ENCODE assay signal across 7 mouse cellular contexts in genomic region chr17:29237267-29237771, GRCm38 (mm10). TPM values are rescaled to one million over a fixed set of nuclear protein-coding genes. Genes with fewer than 3 reads are reported as not detected.
A peak's percentile ranks its signal among the peaks of the same experiment; 100 is the strongest.
DNase-seq lines count a peak whose midpoint lies in the region; ATAC-seq and TF ChIP-seq lines count a peak whose summit lies in the region.

No protein-coding gene starts in this region.

- peak overlapping the region; percentile 59 for H3K9ac ChIP-seq in lung, embryonic 14.5 days
- peak overlapping the region; percentile 56 for H3K9ac ChIP-seq in limb, embryonic 11.5 days (ENCODE audit: low read length)

- ATAC-seq in lung, embryonic 14.5 days (ENCODE audit: insufficient read depth) = no peak
- ATAC-seq in limb, embryonic 11.5 days (ENCODE audit: insufficient number of reproducible peaks, low FRiP score, low TSS enrichment, low read depth) = no peak

- no peaks in the 10 kb centered on the region; the same call in 1 of the 2 replicates for H3K4me1 ChIP-seq in lung, embryonic 14.5 days (ENCODE audit: insufficient read depth)
- H3K4me1 ChIP-seq in forebrain, embryonic 10.5 days = peaks cover 47% of the 10 kb centered on the region
- peaks cover 11% of the 10 kb centered on the region for H3K4me1 ChIP-seq in limb, embryonic 11.5 days (ENCODE audit: control insufficient read depth, insufficient read depth, low read length)

- H3K36me3 ChIP-seq in lung, embryonic 14.5 days (ENCODE audit: insufficient read depth) = no peaks in the 10 kb centered on the region
- H3K36me3 ChIP-seq in forebrain, embryonic 10.5 days (replicated peaks) = no peaks in the 10 kb centered on the region
- H3K36me3 ChIP-seq in limb, embryonic 11.5 days (ENCODE audit: control insufficient read depth, insufficient read depth, low read length) = no peaks in the 10 kb centered on the region

- WGBS in lung, embryonic 14.5 days = under 1% methylated on average over 32 of the region's 32 CpGs
- WGBS in forebrain, embryonic 10.5 days = under 1% methylated on average over 32 of the region's 32 CpGs
- under 1% methylated on average over 32 of the region's 32 CpGs for WGBS in limb, embryonic 11.5 days

- no peak for DNase-seq in lung, embryonic 14.5 days
- DNase-seq in lung, postnatal 36 days = no peak
- peak; percentile 31 for DNase-seq in forebrain, embryonic 10.5 days (ENCODE audit: extremely low spot score, low spot score)
- DNase-seq in limb, embryonic 11.5 days (ENCODE audit: low spot score) = peak; percentile 40
- DNase-seq in retina, embryonic 14.5 days (ENCODE audit: low spot score) = peak; percentile 15
- DNase-seq in yolk sac, embryonic 10.5 days (ENCODE audit: low spot score) = no peak
- DNase-seq in urinary bladder, postnatal 10 days (ENCODE audit: low spot score) = no peak

- peaks cover 36% of the 10 kb centered on the region for H3K27me3 ChIP-seq in lung, embryonic 14.5 days (ENCODE audit: insufficient read depth, low read length)
- peaks cover 87% of the 10 kb centered on the region for H3K27me3 ChIP-seq in forebrain, embryonic 10.5 days (ENCODE audit: poor library complexity, severe bottlenecking)
- peaks cover 15% of the 10 kb centered on the region for H3K27me3 ChIP-seq in limb, embryonic 11.5 days (ENCODE audit: control insufficient read depth, insufficient read depth, low read length)

- no peak for TF ChIP-seq CTCF in lung, embryonic 14.5 days (IDR thresholded peaks at IDR 0.05; ENCODE audit: low read depth)

- H3K27ac ChIP-seq in lung, embryonic 14.5 days (ENCODE audit: low read depth) = no peak overlapping the region
- peak overlapping the region; percentile 82 for H3K27ac ChIP-seq in forebrain, embryonic 10.5 days
- H3K27ac ChIP-seq in limb, embryonic 11.5 days (replicated peaks; ENCODE audit: low read depth, low read length) = no peak overlapping the region

- H3K4me2 ChIP-seq in lung, embryonic 14.5 days = peak overlapping the region; percentile 100
- H3K4me2 ChIP-seq in limb, embryonic 11.5 days (ENCODE audit: low read depth, severe bottlenecking) = peak overlapping the region; percentile 100

- peak overlapping the region; percentile 61 for H3K4me3 ChIP-seq in lung, embryonic 14.5 days (ENCODE audit: low read depth, low read length)
- peak overlapping the region; percentile 76 for H3K4me3 ChIP-seq in forebrain, embryonic 10.5 days
- H3K4me3 ChIP-seq in limb, embryonic 11.5 days (ENCODE audit: low read depth, low read length) = peak overlapping the region; percentile 50

- H3K9me3 ChIP-seq in lung, embryonic 14.5 days (ENCODE audit: low read depth, low read length) = no peaks in the 10 kb centered on the region
- H3K9me3 ChIP-seq in forebrain, embryonic 10.5 days = no peaks in the 10 kb centered on the region
- H3K9me3 ChIP-seq in limb, embryonic 11.5 days (ENCODE audit: control insufficient read depth, low read length) = no peaks in the 10 kb centered on the region

RNA-seq across cellular contexts. Expression of gene Cpne5, which starts 0.6 kb away (rescaled TPM):
- polyA plus RNA-seq in lung, embryonic 14.5 days (2014; fragmentation: Nextera tagmentation; extraction: Ambion mirVana) = 6.7 and 6.9 TPM in 2 replicates
- polyA plus RNA-seq in forebrain, embryonic 10.5 days (2016; fragmentation: Nextera tagmentation; extraction: Ambion mirVana) = 5.3 and 6.2 TPM in 2 replicates
- polyA plus RNA-seq in limb, embryonic 11.5 days (2014; fragmentation: Nextera tagmentation; extraction: Ambion mirVana) = 3.0 and 4.1 TPM in 2 replicates

RNA-seq across cellular contexts. Expression of gene Ppil1, which starts 26.7 kb away (rescaled TPM):
- polyA plus RNA-seq in lung, embryonic 14.5 days (2014; fragmentation: Nextera tagmentation; extraction: Ambion mirVana) = 158 and 162 TPM in 2 replicates
- 230 and 235 TPM in 2 replicates for polyA plus RNA-seq in forebrain, embryonic 10.5 days (2016; fragmentation: Nextera tagmentation; extraction: Ambion mirVana)
- 201 and 206 TPM in 2 replicates for polyA plus RNA-seq in limb, embryonic 11.5 days (2014; fragmentation: Nextera tagmentation; extraction: Ambion mirVana)

RNA-seq across cellular contexts. Expression of gene BC004004, which starts 31.3 kb away (rescaled TPM):
- polyA plus RNA-seq in lung, embryonic 14.5 days (2014; fragmentation: Nextera tagmentation; extraction: Ambion mirVana) = 68.9 and 71.1 TPM in 2 replicates
- 54.6 and 56.6 TPM in 2 replicates for polyA plus RNA-seq in forebrain, embryonic 10.5 days (2016; fragmentation: Nextera tagmentation; extraction: Ambion mirVana)
- polyA plus RNA-seq in limb, embryonic 11.5 days (2014; fragmentation: Nextera tagmentation; extraction: Ambion mirVana) = 50.0 and 51.5 TPM in 2 replicates

Comparison
In these comparisons a context has a peak if more than half of its experiments do, and no peak if none do; other contexts are left out.
1. DNase-seq: peak in forebrain, embryonic 10.5 days (single experiment), limb, embryonic 11.5 days (single experiment) and retina, embryonic 14.5 days (single experiment); none in lung, embryonic 14.5 days (single experiment), lung, postnatal 36 days (single experiment), yolk sac, embryonic 10.5 days (single experiment) and urinary bladder, postnatal 10 days (single experiment).
2. Peak in every context shown above with its lines, with median percentiles within 50 percentile points of each other: H3K4me3 ChIP-seq.